Mouse (Mus musculus): ENCODE data around the gene Bicc1.

DNA sequence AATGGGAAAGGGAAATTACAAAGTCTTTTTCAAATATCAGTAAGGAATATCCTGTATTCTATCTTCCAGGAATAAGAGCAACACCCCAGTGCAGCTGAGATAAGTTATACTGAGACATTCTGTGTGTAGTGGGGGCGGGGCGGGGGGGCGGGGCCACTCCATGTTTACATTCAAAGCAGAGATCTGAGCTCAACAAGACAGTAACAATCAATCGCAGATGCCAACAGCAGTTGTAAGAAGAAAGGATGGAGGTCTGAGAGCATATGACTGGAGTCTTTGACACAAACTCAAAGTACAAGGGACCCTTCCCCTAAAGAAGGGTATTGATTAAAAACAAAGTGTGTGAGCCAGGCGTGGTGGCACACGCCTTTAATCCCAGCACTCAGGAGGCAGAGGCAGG lies 54.7 kb downstream of the Bicc1 start:
- TF ChIP-seq CTCF (IDR thresholded peaks at IDR 0.05; ENCODE audit: low read depth, low read length) (no peak), POLR2AphosphoS5 (IDR thresholded peaks at IDR 0.05; ENCODE audit: insufficient replicate concordance, low read depth, low read length) (no peak), GATA1 (IDR thresholded peaks at IDR 0.05; ENCODE audit: borderline replicate concordance, low read length) (no peak), TAL1 (conservative IDR thresholded peaks at IDR 0.05; ENCODE audit: low read depth, low read length) (no peak), GATA2 (IDR thresholded peaks at IDR 0.05; ENCODE audit: borderline replicate concordance, low read depth, low read length) (no peak)

All from G1E (cell line).